Mouse (Mus musculus) heart, embryonic 14.5 days (tissue): Measurements from ENCODE around the gene Orm3. TPM values are rescaled to one million over a fixed set of nuclear protein-coding genes. Genes with fewer than 3 reads are reported as not detected.

Experiments used
- ATAC-seq: fragments of 200-750 bp; cut with Nextera tagmentation; 2 replicates; pipeline ENCODE4 v1.8.0; 2017; ENCODE audit warnings: low read depth, moderate TSS enrichment; ENCODE audit not compliant: insufficient number of reproducible peaks, insufficient read depth, low FRiP score
- H3K27ac ChIP-seq, 2 experiments: fragments of 200-500 bp in 1 of 2; fragments of 300-500 bp in 1 of 2; sonication (generic) in 1 of 2; replicated peaks in 1 of 2; 2 replicates each; pipeline ENCODE4 v1.5.1; 2012 to 2014; ENCODE audit warnings: low read depth in 2 of 2, low read length in 2 of 2, control low read depth in 1 of 2, mild to moderate bottlenecking in 1 of 2, mixed read lengths in 1 of 2; ENCODE audit not compliant: control insufficient read depth in 1 of 2, insufficient read depth in 1 of 2
- H3K27me3 ChIP-seq: fragments of 300-500 bp; sonication (generic); 2 replicates; pipeline ENCODE4 v1.6.1; 2014; ENCODE audit warnings: mild to moderate bottlenecking, low read length, control low read depth; ENCODE audit not compliant: control insufficient read depth, insufficient read depth
- H3K36me3 ChIP-seq: fragments of 300-500 bp; sonication (generic); 2 replicates; pipeline ENCODE4 v1.6.1; 2014; ENCODE audit warnings: mild to moderate bottlenecking, control low read depth, low read length, mixed read lengths; ENCODE audit not compliant: control insufficient read depth, insufficient read depth
- H3K4me1 ChIP-seq, 2 experiments: fragments of 200-500 bp in 1 of 2; fragments of 300-500 bp in 1 of 2; sonication (generic) in 1 of 2; 2 replicates each; pipeline ENCODE4 v1.6.1; 2012 to 2014; ENCODE audit warnings: low read length in 2 of 2, control low read depth in 1 of 2, mixed read lengths in 1 of 2; ENCODE audit not compliant: control insufficient read depth in 2 of 2, insufficient read depth in 2 of 2
- H3K4me2 ChIP-seq: fragments of 300-500 bp; sonication (generic); 2 replicates; pipeline ENCODE4 v1.6.1; 2014; ENCODE audit warnings: mild to moderate bottlenecking, low read length
- H3K4me3 ChIP-seq, 2 experiments: fragments of 200-500 bp in 1 of 2; fragments of 300-500 bp in 1 of 2; sonication (generic) in 1 of 2; 2 replicates each; pipeline ENCODE4 v1.5.1; 2012 to 2014; ENCODE audit warnings: low read length in 2 of 2, mild to moderate bottlenecking in 2 of 2, control low read depth in 1 of 2, low read depth in 1 of 2, moderate library complexity in 1 of 2; ENCODE audit not compliant: control insufficient read depth in 1 of 2, insufficient read depth in 1 of 2
- H3K9ac ChIP-seq: fragments of 300-500 bp; sonication (generic); 2 replicates; pipeline ENCODE4 v1.6.1; 2014; ENCODE audit warnings: mild to moderate bottlenecking, low read length
- H3K9me3 ChIP-seq: fragments of 300-500 bp; sonication (generic); 2 replicates; pipeline ENCODE4 v1.6.1; 2016; ENCODE audit warnings: low read length, control low read depth; ENCODE audit not compliant: control insufficient read depth
- WGBS: fragments of 180-500 bp; shearing (Covaris S2); extraction: QIAGEN DNeasy Blood & Tissue Kit; methylation state at CpG from one replicate; pipeline ENCODE4 v1.1.7; 2014; 5-methylcytosine and 5-hydroxymethylcytosine counted together
- polyA plus RNA-seq: library from polyadenylated mRNA; unstranded; fragments of >200 nt; fragmentation: Nextera tagmentation; extraction: Ambion mirVana; gene quantifications from 2 replicates; pipeline ENCODE4 v1.2.1, GENCODE M21; 2014

The Orm3 gene
- polyA plus RNA-seq, 1 experiment from 2014 or later = not detected

DNA sequence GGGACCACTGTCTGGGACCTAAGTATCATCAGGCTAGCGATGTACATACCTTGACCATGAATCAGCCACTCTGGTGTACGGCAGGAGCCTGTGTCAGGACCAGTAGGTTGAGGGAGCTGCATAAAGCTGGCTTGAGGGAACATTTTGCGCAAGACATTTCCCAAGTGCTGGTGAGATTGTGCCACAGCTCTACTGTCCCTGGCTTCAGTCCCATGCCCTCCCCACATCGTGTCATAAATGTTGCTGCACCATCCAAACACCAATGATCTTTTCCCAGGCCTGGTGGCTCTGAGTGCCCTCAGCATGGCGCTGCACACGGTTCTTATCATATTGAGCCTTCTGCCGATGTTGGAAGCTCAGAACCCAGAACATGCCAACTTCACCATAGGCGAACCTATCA is 11.7 kb upstream of the Orm3 start, which contains the start of gene Orm1:
Gene Orm1 (plus strand): TSS at position 266 of the 400 bp plus-strand sequence.
- H3K4me3 ChIP-seq = no peak within 1 kb of the TSS
- H3K9ac ChIP-seq = no peak within 1 kb of the TSS
- H3K27me3 ChIP-seq = no peaks in the 10 kb centered on the region
- no peaks in the 10 kb centered on the region for H3K9me3 ChIP-seq
- H3K36me3 ChIP-seq = no peaks in the 10 kb centered on the region
- no peak within 1 kb of the TSS for H3K27ac ChIP-seq
- H3K4me1 ChIP-seq = no peaks in the 10 kb centered on the region
- no peak within 1 kb of the TSS for H3K4me2 ChIP-seq
- 78% methylated on average over 8 of the region's 8 CpGs for WGBS
- no peak for ATAC-seq

DNA sequence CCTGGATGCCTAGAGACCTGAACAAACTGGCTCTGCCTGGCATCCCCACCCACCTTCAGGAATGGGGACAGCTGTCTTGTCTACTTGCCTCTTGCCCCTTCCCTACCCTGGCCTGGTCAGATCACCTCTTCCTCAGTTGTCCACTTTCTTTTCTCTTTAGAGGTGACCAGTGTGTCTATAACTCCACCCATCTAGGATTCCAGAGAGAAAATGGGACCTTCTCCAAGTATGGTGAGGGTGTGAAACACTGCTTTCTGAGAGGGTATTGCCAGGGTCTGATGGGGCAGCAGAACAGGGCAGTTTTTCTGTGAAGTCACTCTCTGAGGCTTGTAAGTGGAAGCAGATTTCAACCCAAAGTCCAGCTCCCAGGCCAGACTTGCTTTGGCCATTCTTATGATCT is 10.7 kb upstream of the Orm3 start:
- H3K27ac ChIP-seq = no peak overlapping the region
- no peaks in the 10 kb centered on the region for H3K9me3 ChIP-seq
- H3K9ac ChIP-seq = no peak overlapping the region
- no peak for ATAC-seq
- H3K4me1 ChIP-seq = no peaks in the 10 kb centered on the region
- no peak overlapping the region for H3K4me2 ChIP-seq
- H3K4me3 ChIP-seq = no peak overlapping the region
- no peaks in the 10 kb centered on the region for H3K27me3 ChIP-seq
- no peaks in the 10 kb centered on the region for H3K36me3 ChIP-seq

DNA sequence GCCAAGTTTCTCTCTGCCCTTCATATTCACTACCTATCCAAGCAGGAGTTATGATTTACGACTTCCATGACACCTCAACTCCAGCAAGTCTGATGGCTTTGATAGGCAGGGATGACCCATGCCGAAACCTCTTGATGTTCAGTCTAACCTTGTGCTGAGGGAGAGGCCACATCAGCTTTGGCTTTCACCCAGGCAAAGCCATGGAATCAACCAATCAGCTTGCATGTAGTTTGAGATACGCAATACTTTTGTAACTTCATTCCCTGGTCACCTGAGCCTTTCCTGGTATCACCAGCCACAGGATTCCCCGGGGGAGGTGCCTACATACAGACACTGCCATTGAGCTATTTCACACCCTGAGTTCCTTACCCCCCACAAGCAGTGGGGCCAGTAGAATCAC is 9.3 kb upstream of the Orm3 start:
- ATAC-seq = no peak
- 72% methylated on average over 4 of the region's 4 CpGs for WGBS

DNA sequence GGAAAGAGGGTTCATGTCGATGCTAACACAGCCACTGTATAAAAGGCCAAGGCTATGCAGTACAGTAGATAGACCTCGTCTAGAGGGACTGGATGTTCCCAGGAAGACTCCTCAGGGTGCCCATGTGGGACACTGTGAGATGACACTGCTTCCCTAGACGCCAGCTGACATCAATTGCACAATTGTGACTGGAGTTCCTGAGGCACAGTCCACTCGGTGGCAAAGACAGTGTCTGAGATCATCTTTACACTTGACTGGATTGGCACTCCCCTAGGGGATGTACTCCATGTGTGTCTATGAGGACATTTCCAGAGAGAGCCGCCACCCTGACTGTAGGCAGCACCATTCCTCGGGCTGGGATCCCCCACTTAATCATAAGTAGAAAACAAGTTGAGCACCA is 7.4 kb upstream of the Orm3 start:
- Histone ChIP-seq H3K36me3 (no peaks in the 10 kb centered on the region), H3K27ac (no peak overlapping the region), H3K9me3 (no peaks in the 10 kb centered on the region), H3K4me2 (no peak overlapping the region), H3K9ac (no peak overlapping the region), H3K4me1 (no peaks in the 10 kb centered on the region), H3K4me3 (no peak overlapping the region), H3K27me3 (no peaks in the 10 kb centered on the region)
- 70% methylated on average over 6 of the region's 6 CpGs for WGBS
- no peak for ATAC-seq

More for the DNA sequence above, 9.3 kb upstream of the Orm3 start:
- no peak overlapping the region for H3K4me2 ChIP-seq
- H3K9ac ChIP-seq = no peak overlapping the region
- H3K27ac ChIP-seq = no peak overlapping the region
- H3K4me3 ChIP-seq = no peak overlapping the region
- no peaks in the 10 kb centered on the region for H3K36me3 ChIP-seq
- no peaks in the 10 kb centered on the region for H3K4me1 ChIP-seq
- H3K27me3 ChIP-seq = no peaks in the 10 kb centered on the region
- H3K9me3 ChIP-seq = no peaks in the 10 kb centered on the region

DNA sequence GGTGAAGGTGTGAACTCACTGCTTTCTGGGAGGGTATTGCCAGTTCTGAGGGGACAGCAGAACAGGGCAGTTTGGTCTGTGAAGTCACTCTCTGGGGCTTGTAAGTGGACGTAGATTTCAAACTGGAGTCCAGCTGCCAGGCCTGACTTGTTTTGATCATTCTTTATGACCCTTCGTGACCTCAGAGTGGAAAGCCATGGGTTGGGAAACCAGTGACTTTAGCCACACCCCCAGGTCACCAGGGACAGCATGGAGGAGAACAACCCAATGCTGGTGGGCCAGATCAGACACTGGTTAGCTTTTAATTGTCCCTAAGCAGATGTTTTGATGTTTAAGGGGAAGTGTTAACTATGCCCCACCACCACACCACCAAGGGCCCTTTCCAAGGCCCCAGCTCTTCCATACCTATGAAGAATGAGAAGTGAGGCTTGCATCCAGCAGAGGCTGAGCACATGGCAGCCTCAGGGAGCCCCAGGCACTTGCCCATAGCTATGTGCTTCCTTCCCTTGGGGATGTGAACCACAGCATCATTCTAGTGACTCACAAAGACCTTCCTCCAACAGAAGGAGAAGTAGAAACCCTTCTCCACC is 1.1 kb downstream of the Orm3 start:
- H3K4me1 ChIP-seq = peaks cover 4 to 9% of the 10 kb centered on the region in 2 experiments; a peak in 2 of 4 replicates
- H3K27ac ChIP-seq = no peak overlapping the region
- no peaks in the 10 kb centered on the region for H3K27me3 ChIP-seq
- 63% methylated on average over 2 of the region's 2 CpGs for WGBS
- no peak overlapping the region for H3K4me3 ChIP-seq
- H3K36me3 ChIP-seq = no peaks in the 10 kb centered on the region
- H3K4me2 ChIP-seq = no peak overlapping the region
- ATAC-seq = no peak
- no peak overlapping the region for H3K9ac ChIP-seq
- H3K9me3 ChIP-seq = no peaks in the 10 kb centered on the region

DNA sequence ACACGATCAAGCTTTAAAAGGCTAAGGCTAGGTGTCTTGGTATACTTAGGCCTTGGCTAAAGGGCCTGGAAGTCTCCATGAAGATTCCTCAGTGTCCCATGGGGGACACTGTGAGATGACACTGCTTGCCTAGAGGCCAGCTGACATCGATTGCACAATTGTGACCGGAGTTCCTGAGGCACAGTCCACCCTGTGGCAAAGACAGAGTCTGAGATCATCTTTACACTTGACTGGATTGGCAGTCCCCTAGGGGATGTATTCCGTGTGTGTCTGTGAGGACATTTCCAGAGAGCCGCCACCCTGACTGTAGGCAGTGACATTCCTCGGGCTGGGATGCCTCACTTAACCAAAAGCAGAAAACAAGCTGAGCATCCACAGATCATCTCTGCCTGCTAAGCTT is 3.9 kb downstream of the Orm3 start:
- Histone ChIP-seq H3K9me3 (no peaks in the 10 kb centered on the region), H3K27ac (no peak overlapping the region), H3K4me3 (no peak overlapping the region), H3K4me2 (no peak overlapping the region), H3K9ac (no peak overlapping the region), H3K27me3 (no peaks in the 10 kb centered on the region), H3K36me3 (no peaks in the 10 kb centered on the region), H3K4me1 (peaks cover 4 to 9% of the 10 kb centered on the region in 2 experiments; a peak in 2 of 4 replicates)
- no peak for ATAC-seq
- WGBS = 59% methylated on average over 6 of the region's 6 CpGs

DNA sequence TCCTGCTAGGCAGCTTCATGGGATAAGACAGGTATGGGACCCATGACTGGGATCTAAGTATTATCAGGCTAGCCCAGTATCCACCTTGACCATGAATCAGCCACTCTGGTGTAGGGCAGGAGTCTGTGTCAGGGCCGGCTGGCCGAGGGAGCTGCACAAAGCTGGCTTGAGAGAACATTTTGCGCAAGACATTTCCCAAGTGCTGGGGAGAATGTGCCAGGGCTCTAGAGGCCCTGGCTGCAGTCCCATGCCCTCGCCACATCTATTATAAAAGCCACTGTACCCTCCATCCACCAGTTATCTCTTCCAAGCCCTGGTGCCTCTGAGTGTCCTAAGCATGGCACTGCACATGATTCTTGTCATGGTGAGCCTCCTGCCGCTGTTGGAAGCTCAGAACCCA is 6.2 kb downstream of the Orm3 start, which contains the start of gene Orm2:
Gene Orm2 (plus strand): TSS at position 300 of the 400 bp plus-strand sequence.
- Histone ChIP-seq H3K9me3 (no peaks in the 10 kb centered on the region), H3K27ac (no peak within 1 kb of the TSS), H3K27me3 (no peaks in the 10 kb centered on the region), H3K36me3 (no peaks in the 10 kb centered on the region), H3K4me2 (no peak within 1 kb of the TSS), H3K4me3 (no peak within 1 kb of the TSS), H3K4me1 (no peaks in the 10 kb centered on the region), H3K9ac (no peak within 1 kb of the TSS)
- 78% methylated on average over 5 of the region's 5 CpGs for WGBS
- ATAC-seq = no peak

DNA sequence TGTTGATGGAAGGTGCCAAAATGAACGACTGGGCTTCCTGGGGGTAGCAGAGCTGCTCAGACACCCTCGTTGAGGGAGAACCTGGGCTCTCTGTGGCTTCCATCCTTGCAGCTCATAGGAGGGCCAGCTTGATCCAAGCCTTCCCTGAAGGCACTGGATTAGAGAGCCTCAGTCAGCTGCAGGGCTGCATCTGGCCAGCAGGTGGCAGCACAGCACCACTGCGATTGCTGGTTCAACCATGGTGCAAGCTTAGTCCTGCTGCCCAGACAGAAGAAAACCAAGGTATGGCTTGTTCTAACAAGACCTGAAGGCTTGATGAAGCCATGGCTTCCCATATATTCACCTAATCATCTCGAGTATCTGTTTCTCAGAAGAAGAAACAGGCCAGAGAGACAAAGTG is 12.6 kb downstream of the Orm3 start:
- Histone ChIP-seq H3K4me2 (no peak overlapping the region), H3K27ac (no peak overlapping the region), H3K27me3 (peaks cover 6% of the 10 kb centered on the region; the same call in 1 of the 2 replicates), H3K36me3 (peaks cover 17% of the 10 kb centered on the region), H3K9me3 (no peaks in the 10 kb centered on the region), H3K4me3 (no peak overlapping the region), H3K9ac (no peak overlapping the region), H3K4me1 (no peaks in the 10 kb centered on the region)
- WGBS = 11% methylated on average over 4 of the region's 4 CpGs
- ATAC-seq = no peak
